Mouse (Mus musculus) spleen, postnatal 10 days (tissue): ENCODE measurements around the gene 6030458C11Rik.

Experiments
- DNase-seq, 2 experiments: peaks; one replicate each; pipeline ENCODE4 v3.0.0; 2021 to 2022; ENCODE audit warnings: low spot score in 2 of 2

The 6030458C11Rik gene

GRCm38 (mm10) chr15:12824197-12824952, at the start of gene 6030458C11Rik, which contains the start of gene Drosha:
6030458C11Rik (minus strand) TSS chr15:12824649.
Drosha (plus strand) TSS chr15:12824815.
- peak; percentile 97 for DNase-seq

GRCm38 (mm10) chr15:12867269-12867668, 42.8 kb upstream of the 6030458C11Rik start:
- DNase-seq = no peak

GRCm38 (mm10) chr15:12865595-12866314, 41.3 kb upstream of the 6030458C11Rik start:
- DNase-seq = no peak

DNA sequence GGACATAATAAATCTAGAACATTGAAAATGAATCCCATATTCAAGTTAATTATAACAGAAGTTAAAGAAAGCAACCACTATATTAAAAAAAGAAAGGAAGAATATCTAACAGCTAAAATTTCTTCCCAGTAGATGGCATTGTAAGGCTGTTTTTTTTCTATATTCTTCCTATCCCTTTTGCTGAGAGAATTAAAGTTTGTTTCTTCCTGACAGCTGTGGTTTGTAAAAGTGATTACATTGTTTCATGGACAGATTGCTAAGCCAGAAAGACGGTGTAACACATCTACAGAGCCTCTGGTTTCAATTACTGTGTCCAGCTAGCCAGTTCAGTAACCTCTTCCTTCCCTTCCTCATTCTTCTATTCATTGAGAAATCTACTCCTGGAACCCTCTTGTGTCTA, 39.2 kb upstream of the 6030458C11Rik start:
- DNase-seq = no peak

GRCm38 (mm10) chr15:12862061-12862460, 37.6 kb upstream of the 6030458C11Rik start:
- DNase-seq = no peak

DNA sequence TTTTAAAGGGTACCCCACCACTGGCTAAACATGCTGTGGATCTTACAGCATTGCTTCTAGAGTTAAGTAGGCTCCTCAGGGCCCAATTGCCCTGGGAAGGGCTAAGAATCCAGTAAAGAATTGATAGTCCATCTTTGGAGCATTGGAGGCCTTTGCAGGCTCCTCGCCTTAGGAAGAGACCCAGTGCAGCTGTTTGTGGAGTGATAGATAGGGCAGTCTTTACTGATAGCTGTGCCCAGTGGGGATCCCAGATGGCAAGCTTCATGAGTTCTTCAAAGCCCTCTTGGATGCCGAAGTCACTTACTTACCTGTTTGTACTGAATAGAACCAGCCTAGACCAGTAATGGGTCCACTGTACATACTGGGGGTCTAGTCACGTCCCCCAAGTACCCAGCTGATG, 34.2 kb upstream of the 6030458C11Rik start:
- no peak for DNase-seq

DNA sequence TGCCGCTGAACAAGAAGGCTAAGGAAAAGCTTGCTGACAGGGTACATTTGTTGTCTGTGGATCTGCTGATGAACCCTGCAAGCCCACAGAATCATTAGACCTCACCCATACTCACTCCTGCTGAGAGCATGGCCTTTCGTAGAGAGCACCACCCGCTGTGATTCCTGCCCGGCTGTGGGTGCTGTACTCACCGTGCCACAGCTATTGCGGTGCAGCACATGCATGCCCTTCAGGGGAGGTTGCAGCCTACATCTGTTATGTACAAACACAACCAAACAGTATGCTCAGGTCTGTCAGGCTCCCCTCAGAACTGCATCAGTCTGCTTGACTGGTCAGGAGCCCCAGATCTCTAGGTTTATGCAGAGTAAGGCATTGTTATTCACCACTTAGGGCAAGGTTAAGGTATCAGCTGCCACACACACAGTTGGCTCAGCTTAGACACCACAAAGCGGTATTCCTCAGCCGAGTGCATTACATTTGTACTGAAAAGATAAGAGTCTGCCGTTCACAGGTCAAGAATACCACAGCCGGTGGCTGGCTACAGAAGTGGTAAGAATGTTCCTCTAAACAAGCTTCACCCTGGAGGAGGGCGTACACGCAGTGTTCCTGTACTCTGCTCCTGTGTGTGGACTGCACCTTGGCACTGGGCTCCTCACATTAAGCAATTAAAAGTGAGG, 33.5 kb upstream of the 6030458C11Rik start:
- peak; percentile 19 to 26 for DNase-seq

- no peak for DNase-seq
Observed at GRCm38 (mm10) chr15:12856780-12857179, 32.3 kb upstream of the 6030458C11Rik start.

GRCm38 (mm10) chr15:12853471-12853870, 29.0 kb upstream of the 6030458C11Rik start:
- DNase-seq = no peak

- no peak for DNase-seq
Observed at GRCm38 (mm10) chr15:12849373-12849772, 24.9 kb upstream of the 6030458C11Rik start.

DNA sequence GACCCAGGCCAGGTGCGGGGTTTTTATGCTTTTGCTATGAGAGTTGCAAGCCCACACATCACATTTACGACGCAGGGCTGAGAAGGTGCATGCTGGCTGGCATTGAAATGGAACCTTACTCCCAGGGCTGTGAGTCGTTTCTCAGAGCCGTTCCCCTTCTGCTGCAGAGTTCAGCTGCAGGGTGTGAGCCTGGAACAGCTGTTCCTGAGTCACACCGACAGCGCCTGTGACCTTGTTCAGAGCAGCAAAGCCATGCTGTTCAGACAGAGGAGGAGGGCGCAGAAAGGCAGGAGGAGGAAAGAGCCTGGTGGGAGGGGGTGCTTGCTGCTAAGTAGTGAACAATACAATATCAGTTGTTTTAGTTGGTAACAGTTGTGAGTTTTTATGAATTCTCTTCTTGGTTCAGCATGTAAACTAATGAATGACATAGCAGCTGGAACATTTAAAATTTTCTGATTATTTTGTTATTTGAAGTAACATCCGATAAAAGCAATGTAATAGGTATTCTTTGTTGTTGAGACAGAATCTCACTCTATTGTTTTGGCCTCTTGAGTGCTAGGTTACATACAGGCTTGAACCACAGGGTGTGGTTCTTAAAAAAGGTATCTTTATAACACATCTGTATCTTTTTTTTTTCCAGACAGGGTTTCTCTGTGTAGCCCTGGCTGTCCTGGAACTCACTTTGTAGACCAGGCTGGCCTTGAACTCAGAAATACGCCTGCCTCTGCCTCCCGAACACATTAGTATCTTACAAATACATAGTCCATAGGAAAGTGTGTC, 23.9 kb upstream of the 6030458C11Rik start:
- DNase-seq = no peak

- DNase-seq = no peak
Observed at GRCm38 (mm10) chr15:12842833-12843232, 18.4 kb upstream of the 6030458C11Rik start.

DNA sequence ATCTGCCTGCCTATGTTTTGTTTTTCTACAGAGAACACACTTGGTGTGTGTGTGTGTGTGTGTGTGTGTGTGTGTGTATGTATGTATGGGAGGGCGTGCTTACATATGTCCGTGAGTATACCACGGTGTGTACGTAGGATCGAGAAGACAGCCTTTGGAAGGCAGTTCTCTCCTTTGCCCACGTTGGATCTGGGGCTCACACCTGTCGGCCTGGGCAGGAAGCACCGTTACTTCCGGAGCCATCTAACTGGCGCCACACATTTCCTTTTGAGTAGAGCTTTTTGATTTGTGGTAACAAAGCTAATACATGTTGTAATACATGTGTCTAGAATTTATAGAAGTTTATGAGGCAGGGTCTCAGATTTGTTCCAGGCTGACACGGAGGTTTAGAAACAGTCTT, 16.3 kb upstream of the 6030458C11Rik start:
- DNase-seq = no peak

GRCm38 (mm10) chr15:12834231-12834630, 9.8 kb upstream of the 6030458C11Rik start:
- no peak for DNase-seq

- no peak for DNase-seq
Observed at GRCm38 (mm10) chr15:12833385-12833784, 8.9 kb upstream of the 6030458C11Rik start.

DNA sequence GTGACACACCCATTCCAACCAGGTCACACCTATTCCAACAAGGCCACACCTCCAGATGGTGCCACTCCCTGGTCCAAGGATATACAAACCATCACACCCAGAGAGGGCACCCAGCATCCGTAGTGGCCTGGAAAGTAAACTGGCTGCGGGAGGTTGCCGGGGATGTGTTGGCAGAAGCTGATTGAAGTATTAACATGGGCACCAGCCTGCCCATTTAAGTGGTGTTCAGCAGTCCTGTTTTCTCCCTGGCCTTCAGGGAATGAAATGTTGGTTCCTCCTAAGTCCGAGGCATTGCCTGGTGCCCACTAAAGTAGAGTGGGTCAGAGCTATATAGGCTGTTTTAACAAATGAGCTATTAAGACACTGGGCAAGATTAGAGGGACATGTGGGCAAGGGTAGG, 8.2 kb upstream of the 6030458C11Rik start:
- no peak for DNase-seq

DNA sequence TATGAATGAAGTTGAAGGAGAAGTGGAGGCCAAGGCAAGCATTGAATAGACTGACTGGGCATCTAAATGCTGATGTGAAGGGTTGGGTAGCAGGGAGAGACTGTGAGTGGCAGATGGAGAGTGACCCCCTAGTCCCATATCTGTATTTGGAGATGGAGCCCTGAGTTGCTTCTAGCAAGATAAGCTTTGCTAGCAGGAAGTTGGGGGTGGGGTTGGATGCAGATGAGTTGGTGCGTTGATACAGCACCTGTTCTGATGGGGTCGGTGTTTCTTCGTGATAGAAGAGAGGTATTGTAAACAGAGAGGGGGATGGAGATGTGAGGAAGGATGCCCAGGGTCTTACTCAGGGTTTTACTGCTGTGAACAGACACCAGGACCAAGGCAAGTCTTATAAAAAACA, 5.4 kb upstream of the 6030458C11Rik start:
- DNase-seq = no peak

GRCm38 (mm10) chr15:12825408-12825807, 959 bp upstream of the 6030458C11Rik start:
- no peak for DNase-seq

DNA sequence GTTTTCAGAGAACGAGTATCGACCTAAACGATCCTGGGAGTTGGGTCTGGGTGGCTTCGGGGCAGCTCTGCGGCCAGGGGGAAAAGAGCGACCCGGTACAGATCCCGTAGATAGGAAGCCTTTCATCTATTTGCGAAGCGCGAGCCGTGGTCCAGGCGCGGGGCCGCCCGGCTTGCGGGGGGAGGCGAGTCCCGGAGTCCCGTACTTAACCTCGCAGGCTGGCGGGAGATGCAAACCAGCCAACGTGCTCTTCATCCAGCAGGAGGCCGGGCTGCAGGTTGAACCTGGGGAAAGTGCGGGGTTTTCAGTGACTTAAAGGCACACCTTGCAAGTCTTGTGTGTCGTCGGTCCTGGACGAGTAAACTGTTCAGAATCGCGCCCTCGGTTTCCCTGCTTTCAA, 516 bp upstream of the 6030458C11Rik start:
- DNase-seq = peak in 1 of 2 experiments; percentile 66

DNA sequence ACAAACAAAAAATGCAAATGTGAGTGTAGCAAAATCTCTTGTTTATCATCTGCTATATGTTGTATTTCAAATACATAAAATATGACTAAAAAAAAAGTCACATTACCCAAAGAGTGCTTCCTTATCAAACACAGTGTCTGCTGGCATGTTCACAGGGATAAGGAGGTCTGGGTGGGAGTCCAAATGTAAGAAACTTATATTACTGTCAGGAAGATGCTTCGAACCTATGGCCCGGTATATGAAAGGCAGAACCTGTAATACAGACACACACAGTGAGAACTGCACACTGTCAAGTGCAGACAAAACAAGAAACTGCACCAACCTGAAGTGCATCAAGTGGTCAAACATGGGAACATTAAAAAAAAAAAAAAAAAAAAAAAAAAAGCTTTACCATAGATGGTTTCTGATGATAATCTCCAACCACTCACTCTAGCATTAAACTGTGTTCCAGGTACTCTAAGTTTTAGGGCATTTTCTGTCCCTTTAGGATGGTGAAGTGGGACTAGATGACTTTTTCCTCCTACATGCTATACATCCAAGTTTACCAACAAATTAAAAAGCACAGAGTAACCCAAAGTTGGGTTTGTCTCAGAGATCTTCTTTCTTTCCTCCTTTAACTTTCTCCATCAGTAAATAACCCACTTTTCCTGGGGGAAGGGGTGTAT, 862 bp downstream of the 6030458C11Rik start:
- no peak for DNase-seq
